ENCODE assay signal across 24 mouse cellular contexts in genomic region chr12:21472951-21473710, GRCm38 (mm10). TPM values are rescaled to one million over a fixed set of nuclear protein-coding genes. Genes with fewer than 3 reads are reported as not detected.
DNase-seq lines count a peak whose midpoint lies in the region; ATAC-seq and TF ChIP-seq lines count a peak whose summit lies in the region.
"Had no signal": no experiment of that assay in that cellular context is flagged by ENCODE, and none has a peak within 500 bp of the region (broad histone marks: within the 10 kb centered on the region; RNA-seq: fewer than 3 reads in every experiment).

No protein-coding gene starts in this region.

- no peak overlapping the region for H3K4me2 ChIP-seq in hindbrain, embryonic 16.5 days (ENCODE audit: low read length)
- H3K4me2 ChIP-seq in hindbrain, postnatal 0 days (ENCODE audit: low read depth, low read length), result no peak overlapping the region
- H3K4me2 ChIP-seq: forebrain, embryonic 13.5 days; heart, embryonic 12.5 days; hindbrain, embryonic 12.5 days; kidney, embryonic 15.5 days; limb, embryonic 13.5 days; liver, embryonic 12.5 days; neural tube, embryonic 12.5 days had no signal

- TF ChIP-seq POLR2A in cerebellum, adult 2 months (IDR thresholded peaks at IDR 0.05; ENCODE audit: borderline replicate concordance, insufficient read depth, low read length), result no peak

- intact Hi-C loops in gastrocnemius, adult 2 months (cut with DNase I), result loop anchor here (5.0 to 10.0 kb wide), 2 partner anchors 56 to 98 kb away; partner anchors contain the start of genes Adam17 and Ywhaq

- TF ChIP-seq CTCF in gastrocnemius, adult 2 months (IDR thresholded peaks at IDR 0.05), result no peak
- no peak for TF ChIP-seq CTCF in hindbrain, postnatal 0 days (IDR thresholded peaks at IDR 0.05; ENCODE audit: low read depth)
- no peak for TF ChIP-seq CTCF in cerebellum, adult 2 months (IDR thresholded peaks at IDR 0.05; ENCODE audit: borderline replicate concordance, insufficient read depth, low read depth, low read length)

- no peak for DNase-seq in gastrocnemius, adult 2 months
- no peak for DNase-seq in gastrocnemius, adult 18-20 months (ENCODE audit: low spot score)
- DNase-seq in hindbrain, postnatal 0 days (ENCODE audit: low spot score), result no peak
- DNase-seq in cerebellum, adult 2 months, result peak; percentile 45 to 58
- peak; percentile 44 to 53 for DNase-seq in cerebellum, postnatal 14 days
- DNase-seq in adrenal gland, postnatal 10 days, result no peak
- no peak for DNase-seq in limb, embryonic 10.5 days (ENCODE audit: low spot score)
- DNase-seq: liver, postnatal 0 days; thymus, adult 2 months; thymus, postnatal 36 days had no signal

- no peaks in the 10 kb centered on the region for H3K9me3 ChIP-seq in hindbrain, embryonic 16.5 days (ENCODE audit: control insufficient read depth, low read length)
- H3K9me3 ChIP-seq in hindbrain, postnatal 0 days (ENCODE audit: low read length), result no peaks in the 10 kb centered on the region
- H3K9me3 ChIP-seq in limb, embryonic 10.5 days (replicated peaks), result no peaks in the 10 kb centered on the region
- H3K9me3 ChIP-seq: forebrain, embryonic 13.5 days; heart, embryonic 12.5 days; hindbrain, embryonic 12.5 days; kidney, embryonic 15.5 days; limb, embryonic 13.5 days; liver, embryonic 12.5 days; midbrain, embryonic 10.5 days; neural tube, embryonic 12.5 days had no signal

- WGBS in hindbrain, embryonic 16.5 days, result 84% methylated on average over 6 of the region's 6 CpGs
- WGBS in hindbrain, postnatal 0 days, result 82% methylated on average over 6 of the region's 6 CpGs
- 55% methylated on average over 6 of the region's 6 CpGs for WGBS in cerebellum, adult 2 months
- WGBS in limb, embryonic 10.5 days, result 91% methylated on average over 6 of the region's 6 CpGs

- no peaks in the 10 kb centered on the region for H3K27me3 ChIP-seq in hindbrain, embryonic 16.5 days (replicated peaks; ENCODE audit: control insufficient read depth, insufficient read depth, low read length)
- no peaks in the 10 kb centered on the region for H3K27me3 ChIP-seq in hindbrain, postnatal 0 days (ENCODE audit: insufficient read depth, low read length)
- no peaks in the 10 kb centered on the region for H3K27me3 ChIP-seq in cerebellum, adult 2 months (ENCODE audit: control insufficient read depth, insufficient read depth, low read length)
- H3K27me3 ChIP-seq in limb, embryonic 10.5 days (ENCODE audit: low read depth, poor library complexity, severe bottlenecking), result no peaks in the 10 kb centered on the region
- H3K27me3 ChIP-seq: forebrain, embryonic 13.5 days; heart, embryonic 12.5 days; hindbrain, embryonic 12.5 days; kidney, embryonic 15.5 days; limb, embryonic 13.5 days; liver, embryonic 12.5 days; neural tube, embryonic 12.5 days; Patski had no signal

- no peak overlapping the region for H3K4me3 ChIP-seq in gastrocnemius, adult 2 months
- H3K4me3 ChIP-seq in hindbrain, embryonic 16.5 days (ENCODE audit: low read length), result no peak overlapping the region
- H3K4me3 ChIP-seq in hindbrain, postnatal 0 days (ENCODE audit: low read length), result no peak overlapping the region
- no peak overlapping the region for H3K4me3 ChIP-seq in cerebellum, adult 2 months (replicated peaks; ENCODE audit: insufficient read depth, low read depth, low read length)
- no peak overlapping the region for H3K4me3 ChIP-seq in limb, embryonic 10.5 days
- H3K4me3 ChIP-seq: forebrain, embryonic 13.5 days; heart, embryonic 12.5 days; hindbrain, embryonic 12.5 days; kidney, embryonic 15.5 days; layer of hippocampus, adult 2 months; left cerebral cortex, adult 2 months; limb, embryonic 13.5 days; liver, embryonic 12.5 days; midbrain, embryonic 10.5 days; myocyte; neural tube, embryonic 12.5 days had no signal

- H3K27ac ChIP-seq in gastrocnemius, adult 2 months, result peak overlapping the region; percentile 32
- no peak overlapping the region for H3K27ac ChIP-seq in hindbrain, embryonic 16.5 days (ENCODE audit: low read depth, low read length)
- no peak overlapping the region for H3K27ac ChIP-seq in hindbrain, postnatal 0 days
- H3K27ac ChIP-seq in cerebellum, adult 2 months (ENCODE audit: insufficient read depth, low read length), result peak overlapping the region; percentile 49; the same call in 1 of the 2 replicates
- no peak overlapping the region for H3K27ac ChIP-seq in limb, embryonic 10.5 days
- H3K27ac ChIP-seq: forebrain, embryonic 13.5 days; hindbrain, embryonic 12.5 days; kidney, embryonic 15.5 days; layer of hippocampus, adult 2 months; left cerebral cortex, adult 2 months; limb, embryonic 13.5 days; liver, embryonic 12.5 days; midbrain, embryonic 10.5 days; neural tube, embryonic 12.5 days had no signal

- no peaks in the 10 kb centered on the region for H3K36me3 ChIP-seq in hindbrain, embryonic 16.5 days (ENCODE audit: control insufficient read depth, insufficient read depth, low read length)
- H3K36me3 ChIP-seq in hindbrain, postnatal 0 days (ENCODE audit: insufficient read depth, low read length), result no peaks in the 10 kb centered on the region
- H3K36me3 ChIP-seq in limb, embryonic 10.5 days, result no peaks in the 10 kb centered on the region
- H3K36me3 ChIP-seq: heart, embryonic 12.5 days; hindbrain, embryonic 12.5 days; kidney, embryonic 15.5 days; limb, embryonic 13.5 days; liver, embryonic 12.5 days; midbrain, embryonic 10.5 days; neural tube, embryonic 12.5 days had no signal

- peak; percentile 30 for ATAC-seq in hindbrain, embryonic 16.5 days
- no peak for ATAC-seq in hindbrain, postnatal 0 days
- ATAC-seq: forebrain, embryonic 13.5 days; liver, embryonic 12.5 days; liver, postnatal 0 days; midbrain, embryonic 16.5 days had no signal

- H3K9ac ChIP-seq in hindbrain, embryonic 16.5 days (ENCODE audit: low read depth, low read length), result no peak overlapping the region
- no peak overlapping the region for H3K9ac ChIP-seq in hindbrain, postnatal 0 days (replicated peaks; ENCODE audit: low read length)
- H3K9ac ChIP-seq: forebrain, embryonic 13.5 days; heart, embryonic 12.5 days; hindbrain, embryonic 12.5 days; kidney, embryonic 15.5 days; limb, embryonic 13.5 days; liver, embryonic 12.5 days; liver, postnatal 0 days; neural tube, embryonic 12.5 days had no signal

- no peaks in the 10 kb centered on the region for H3K4me1 ChIP-seq in hindbrain, embryonic 16.5 days (ENCODE audit: control insufficient read depth, insufficient read depth, low read depth, low read length)
- no peaks in the 10 kb centered on the region for H3K4me1 ChIP-seq in hindbrain, postnatal 0 days (ENCODE audit: insufficient read depth, low read length)
- H3K4me1 ChIP-seq in cerebellum, adult 2 months (ENCODE audit: control insufficient read depth, insufficient read depth, low read length), result peaks cover 11% of the 10 kb centered on the region; the same call in 1 of the 2 replicates
- H3K4me1 ChIP-seq in limb, embryonic 10.5 days, result no peaks in the 10 kb centered on the region
- H3K4me1 ChIP-seq: forebrain, embryonic 13.5 days; hindbrain, embryonic 12.5 days; kidney, embryonic 15.5 days; limb, embryonic 13.5 days; liver, embryonic 12.5 days; midbrain, embryonic 10.5 days; neural tube, embryonic 12.5 days had no signal

RNA-seq across cellular contexts. Expression of gene Ywhaq, which starts 55.7 kb away (rescaled TPM):
- 10 to 100 TPM; 20.4 to 28.2 TPM for total RNA-seq in gastrocnemius, adult 2 months (2021)
- total RNA-seq in gastrocnemius, adult 18-20 months (2021), result 10 to 100 TPM; 18.7 to 28.8 TPM
- polyA plus RNA-seq in hindbrain, embryonic 16.5 days (2015; fragmentation: Nextera tagmentation; extraction: Ambion mirVana), result 1,107 and 1,184 TPM in 2 replicates
- 579 and 622 TPM in 2 replicates for total RNA-seq in hindbrain, postnatal 0 days (2014; rRNA removed)
- 1,086 and 1,131 TPM in 2 replicates for polyA plus RNA-seq in hindbrain, postnatal 0 days (2015; fragmentation: Nextera tagmentation; extraction: Ambion mirVana)
- 426 and 436 TPM in 2 replicates for polyA plus RNA-seq in cerebellum, adult 2 months (2012; rRNA removed)
- total RNA-seq in adrenal gland, postnatal 10 days (2021), result 100 to 1,000 TPM; 236 to 242 TPM
- 878 and 895 TPM in 2 replicates for polyA plus RNA-seq in limb, embryonic 10.5 days (2016; fragmentation: Nextera tagmentation; extraction: Ambion mirVana)

Comparison
In these comparisons a context has a peak if more than half of its experiments do, and no peak if none do; other contexts are left out.
1. DNase-seq: peak in cerebellum, adult 2 months (2 of 2) and cerebellum, postnatal 14 days (2 of 2); none in gastrocnemius, adult 2 months (single experiment), gastrocnemius, adult 18-20 months (single experiment), hindbrain, postnatal 0 days (single experiment), adrenal gland, postnatal 10 days (single experiment) and limb, embryonic 10.5 days (single experiment).
2. H3K27ac ChIP-seq: peak in gastrocnemius, adult 2 months (single experiment) and cerebellum, adult 2 months (single experiment); none in hindbrain, embryonic 16.5 days (single experiment), hindbrain, postnatal 0 days (single experiment) and limb, embryonic 10.5 days (single experiment).
3. RNA of gene Ywhaq, which starts 55.7 kb away (total RNA-seq): 579 to 622 TPM in hindbrain, postnatal 0 days and 236 to 242 TPM in adrenal gland, postnatal 10 days; 18.7 to 28.8 TPM in gastrocnemius, adult 18-20 months and 20.4 to 28.2 TPM in gastrocnemius, adult 2 months; every median in the first group is over 4 times any median in the second.